Mouse (Mus musculus): ENCODE results near the gene Olfr403. TPM values are rescaled to one million over a fixed set of nuclear protein-coding genes. Genes with fewer than 3 reads are reported as not detected.
"Not testable (repeated sequence)": the region's sequence is repeated elsewhere in the genome, so short reads cannot be mapped to it uniquely, and the experiment has no call there.

Olfr403 gene
- total RNA-seq (2015) = not detected in 2 replicates
- not detected in 2 replicates for total RNA-seq (2017)

DNA sequence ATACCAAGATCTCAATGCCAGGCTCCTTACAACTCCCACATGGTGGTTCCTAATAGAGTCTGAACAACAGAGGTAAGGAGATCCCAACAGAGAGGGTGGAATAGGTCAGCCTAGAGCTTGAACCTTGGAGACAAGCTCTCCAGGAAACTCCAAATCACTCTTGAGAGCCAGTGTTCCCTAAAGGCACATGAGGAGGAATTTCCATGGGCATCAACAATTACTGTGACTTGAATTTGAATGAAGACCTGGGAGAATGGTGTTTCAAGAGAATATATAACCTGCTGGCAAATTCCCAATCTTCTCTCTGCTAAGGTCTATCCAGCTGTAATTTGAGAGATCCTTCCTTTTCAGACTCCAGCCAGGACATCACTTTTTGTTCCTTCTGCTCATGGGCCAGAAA is at the start of gene Olfr403:
Gene Olfr403 (plus strand): TSS at position 301 of the 400 bp plus-strand sequence.
- ATAC-seq (ENCODE audit: poor library complexity, severe bottlenecking) = no peak

DNA sequence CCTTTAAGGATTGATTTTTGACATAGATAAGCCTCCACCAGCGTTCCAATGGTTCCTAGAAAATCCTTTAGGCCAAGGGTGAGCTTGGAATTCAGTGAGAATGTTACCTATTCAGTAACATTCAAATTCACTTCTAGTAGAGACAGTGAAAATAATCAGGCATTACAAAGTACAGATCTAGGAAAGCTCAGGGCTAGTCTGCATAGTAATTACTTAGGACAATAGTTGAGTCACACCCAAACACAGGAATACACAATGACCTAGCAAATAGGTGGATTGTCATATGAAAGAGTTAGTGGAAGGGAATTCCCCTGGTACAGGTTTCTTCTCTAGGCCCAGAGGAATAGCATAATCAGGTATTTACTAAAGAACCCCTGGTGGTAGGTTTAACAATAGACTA is 46.0 kb upstream of the Olfr403 start:
- not testable (repeated sequence) for ATAC-seq (ENCODE audit: poor library complexity, severe bottlenecking)

DNA sequence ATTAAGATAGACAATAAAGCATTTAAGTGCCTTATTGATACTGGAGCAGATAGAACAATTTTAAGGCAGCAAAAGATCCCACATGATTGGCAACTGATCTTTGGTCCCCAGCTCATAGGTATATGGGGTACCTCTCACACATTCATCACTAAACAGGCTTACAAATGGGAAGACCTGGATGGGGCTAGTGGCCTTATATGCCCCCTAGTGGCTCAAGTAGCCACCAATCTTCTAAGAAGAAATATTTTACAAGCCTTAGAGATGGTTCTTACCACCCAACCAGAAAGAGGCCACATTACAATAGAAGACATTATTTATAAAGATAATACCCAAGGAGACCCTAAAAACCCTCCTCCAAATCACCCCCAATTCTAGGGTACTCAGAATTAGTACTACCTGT is 40.2 kb upstream of the Olfr403 start:
- no peak for ATAC-seq (ENCODE audit: poor library complexity, severe bottlenecking)

DNA sequence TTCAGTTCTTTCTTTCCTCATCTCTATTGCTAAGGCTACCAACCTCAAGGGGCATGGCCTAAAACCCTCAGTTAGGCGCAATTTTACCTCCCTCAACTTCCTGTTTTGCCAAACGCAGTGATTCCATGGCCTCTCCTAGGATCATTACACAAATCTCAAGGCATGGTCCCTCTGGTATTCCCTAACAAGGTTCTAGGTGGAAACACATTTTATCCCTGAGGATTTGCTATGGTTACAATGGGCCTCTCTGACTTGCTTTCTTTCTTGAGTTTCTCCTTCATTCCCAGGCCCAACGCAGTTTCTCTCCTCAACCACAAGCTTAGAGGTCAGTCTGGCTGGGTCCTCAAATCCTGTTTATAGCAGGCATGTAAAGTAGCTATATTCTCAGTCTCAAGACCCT is 32.8 kb upstream of the Olfr403 start, which contains the start of gene Olfr402:
Gene Olfr402 (plus strand): TSS at position 301 of the 400 bp plus-strand sequence.
- ATAC-seq (ENCODE audit: poor library complexity, severe bottlenecking) = no peak

DNA sequence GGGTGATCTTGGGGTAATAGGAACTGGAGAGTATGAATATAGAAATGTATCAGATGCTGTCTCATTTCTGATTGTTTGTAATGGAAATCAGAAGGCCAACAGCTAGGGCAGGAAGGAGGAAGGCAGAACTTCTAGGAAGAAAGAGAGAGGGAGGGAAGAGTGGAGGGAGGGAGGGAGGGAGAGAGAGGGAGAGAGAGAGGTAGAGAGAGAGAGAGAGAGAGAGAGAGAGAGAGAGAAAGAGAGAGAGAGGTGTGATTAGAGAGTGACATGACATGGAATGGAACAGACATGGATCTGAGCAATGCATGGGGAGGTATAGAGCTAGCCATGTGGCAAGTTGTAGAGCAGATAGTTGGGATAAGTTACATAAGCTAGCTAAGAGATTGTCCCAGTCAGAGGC is 17.3 kb upstream of the Olfr403 start:
- ATAC-seq (ENCODE audit: poor library complexity, severe bottlenecking) = no peak

DNA sequence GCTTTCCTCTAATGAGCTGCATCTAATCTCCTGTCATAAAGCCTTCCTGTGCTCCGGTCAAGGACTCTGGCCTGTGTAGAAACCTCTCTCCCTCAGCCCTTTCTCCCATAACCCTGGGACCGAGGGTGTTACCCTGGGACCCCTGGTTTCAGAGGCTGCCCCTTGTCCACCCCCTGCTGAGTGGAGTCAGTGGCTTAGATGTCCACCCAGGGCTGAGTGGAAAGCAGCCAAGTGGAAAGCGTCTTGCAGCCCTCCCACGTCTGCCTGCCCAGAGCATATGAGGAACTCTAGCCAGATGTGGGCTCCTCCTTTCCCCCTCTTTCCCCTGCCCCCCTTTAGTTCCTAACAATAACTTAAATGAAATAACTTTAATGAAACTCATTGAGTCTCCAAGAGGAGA is 2.9 kb upstream of the Olfr403 start:
- ATAC-seq (ENCODE audit: poor library complexity, severe bottlenecking) = no peak

DNA sequence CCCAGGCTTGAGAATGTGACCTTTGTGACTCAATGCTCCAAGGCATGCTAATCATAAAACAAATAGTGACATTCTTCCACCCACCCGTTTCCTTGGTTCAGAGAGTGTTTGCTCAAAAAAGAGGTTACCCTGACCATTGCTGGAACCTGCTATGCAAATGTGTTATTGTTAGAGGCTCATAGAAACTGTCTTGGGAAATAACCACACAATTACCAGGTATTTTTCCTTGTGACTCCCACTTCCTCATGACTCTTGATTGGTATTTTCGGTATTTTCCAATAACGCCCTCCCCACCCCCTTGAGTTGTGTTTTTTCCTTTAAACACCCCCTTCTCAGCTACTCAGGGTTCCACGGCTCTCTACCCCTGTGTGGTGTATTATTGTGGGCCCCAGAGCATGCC is 2.3 kb upstream of the Olfr403 start:
- ATAC-seq (ENCODE audit: poor library complexity, severe bottlenecking) = no peak

DNA sequence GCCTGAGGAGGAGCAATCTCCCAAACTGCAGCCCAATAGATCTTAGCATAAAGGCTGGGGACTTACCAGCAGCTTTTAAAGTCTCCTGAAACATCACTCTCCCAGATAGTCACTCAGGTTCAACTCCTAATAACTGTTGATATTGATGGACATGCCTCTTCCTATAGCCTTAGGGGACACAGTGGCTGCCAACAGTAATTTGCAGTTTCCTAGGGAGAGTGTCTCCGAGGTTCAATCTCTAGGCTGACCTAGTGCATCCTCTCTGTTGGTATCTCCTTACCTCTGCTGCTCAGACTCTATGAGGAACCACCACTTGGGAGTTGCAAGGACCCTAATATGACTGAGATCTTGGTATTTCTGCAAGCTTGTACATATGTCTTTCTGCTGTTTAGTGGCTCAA is 25.2 kb downstream of the Olfr403 start, which contains the start of gene Olfr43:
Gene Olfr43 (minus strand): TSS at position 101 of the 400 bp plus-strand sequence.
- no peak for ATAC-seq (ENCODE audit: poor library complexity, severe bottlenecking)

DNA sequence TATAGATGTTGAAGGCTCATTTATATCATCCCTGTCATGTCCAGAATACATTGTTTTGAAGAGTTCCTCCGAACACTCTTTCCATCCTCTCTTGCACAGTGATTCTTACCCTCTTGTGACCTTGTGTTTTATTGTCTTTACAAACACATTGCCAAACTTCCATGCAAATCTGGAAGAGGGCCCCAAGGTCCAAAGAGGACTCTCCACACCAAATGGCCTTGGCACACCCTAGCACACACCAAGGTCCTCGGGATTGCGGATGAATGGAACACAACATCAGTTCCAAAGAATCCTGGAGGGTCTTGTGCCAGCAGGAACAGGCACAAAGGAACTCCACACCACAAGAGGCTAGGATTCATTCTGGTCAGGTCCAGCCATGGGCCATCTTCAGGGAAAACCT is 55.2 kb downstream of the Olfr403 start:
- no peak for ATAC-seq (ENCODE audit: poor library complexity, severe bottlenecking)

Other genes with a start within 250 kb of the Olfr403 start
- gene Olfr23, start 249.6 kb upstream of the Olfr403 start, total RNA-seq (2015) = not detected in 2 replicates
- not detected in 2 replicates for gene Olfr23, start 249.6 kb upstream of the Olfr403 start, total RNA-seq (2017)
- gene Olfr397, start 225.4 kb upstream of the Olfr403 start, total RNA-seq (2015) = not detected in 2 replicates
- gene Olfr397, start 225.4 kb upstream of the Olfr403 start, total RNA-seq (2017) = not detected in 2 replicates
- not detected in 2 replicates for gene Olfr398, start 195.8 kb upstream of the Olfr403 start, total RNA-seq (2015)
- not detected in 2 replicates for gene Olfr398, start 195.8 kb upstream of the Olfr403 start, total RNA-seq (2017)
- not detected in 2 replicates for gene Olfr139, start 129.7 kb upstream of the Olfr403 start, total RNA-seq (2015)
- gene Olfr139, start 129.7 kb upstream of the Olfr403 start, total RNA-seq (2017) = not detected in 2 replicates
- gene Olfr399, start 129.6 kb upstream of the Olfr403 start, total RNA-seq (2015) = not detected in 2 replicates
- gene Olfr399, start 129.6 kb upstream of the Olfr403 start, total RNA-seq (2017) = not detected in 2 replicates
- not detected in 2 replicates for gene Zfp616, start 116.3 kb upstream of the Olfr403 start, total RNA-seq (2015)
- not detected in 2 replicates for gene Zfp616, start 116.3 kb upstream of the Olfr403 start, total RNA-seq (2017)
- gene Olfr401, start 72.5 kb upstream of the Olfr403 start, total RNA-seq (2015) = not detected in 2 replicates
- not detected in 2 replicates for gene Olfr401, start 72.5 kb upstream of the Olfr403 start, total RNA-seq (2017)
- gene Olfr402, start 32.7 kb upstream of the Olfr403 start, total RNA-seq (2015) = not detected in 2 replicates
- not detected in 2 replicates for gene Olfr402, start 32.7 kb upstream of the Olfr403 start, total RNA-seq (2017)
- not detected in 2 replicates for gene Olfr43, start 25.1 kb downstream of the Olfr403 start, total RNA-seq (2015)
- gene Olfr43, start 25.1 kb downstream of the Olfr403 start, total RNA-seq (2017) = not detected in 2 replicates
- gene Olfr406, start 73.6 kb downstream of the Olfr403 start, total RNA-seq (2015) = not detected in 2 replicates
- gene Olfr406, start 73.6 kb downstream of the Olfr403 start, total RNA-seq (2017) = not detected in 2 replicates
- not detected in 2 replicates for gene Olfr59, start 97.5 kb downstream of the Olfr403 start, total RNA-seq (2015)
- gene Olfr59, start 97.5 kb downstream of the Olfr403 start, total RNA-seq (2017) = not detected in 2 replicates
- not detected in 2 replicates for gene Olfr410, start 151.8 kb downstream of the Olfr403 start, total RNA-seq (2015)
- gene Olfr410, start 151.8 kb downstream of the Olfr403 start, total RNA-seq (2017) = not detected in 2 replicates
- gene Olfr411, start 166.4 kb downstream of the Olfr403 start, total RNA-seq (2015) = not detected in 2 replicates
- not detected in 2 replicates for gene Olfr411, start 166.4 kb downstream of the Olfr403 start, total RNA-seq (2017)
- gene Olfr412, start 175.8 kb downstream of the Olfr403 start, total RNA-seq (2015) = not detected in 2 replicates
- not detected in 2 replicates for gene Olfr412, start 175.8 kb downstream of the Olfr403 start, total RNA-seq (2017)